Mouse (Mus musculus): ENCODE data around the gene Gp1bb. TPM values are rescaled to one million over a fixed set of nuclear protein-coding genes. Genes with fewer than 3 reads are reported as not detected.
A peak's percentile ranks its signal among the peaks of the same experiment; 100 is the strongest.

The Gp1bb gene
- polyA plus RNA-seq, 1 experiment from 2014 or later = 0.92 TPM

DNA sequence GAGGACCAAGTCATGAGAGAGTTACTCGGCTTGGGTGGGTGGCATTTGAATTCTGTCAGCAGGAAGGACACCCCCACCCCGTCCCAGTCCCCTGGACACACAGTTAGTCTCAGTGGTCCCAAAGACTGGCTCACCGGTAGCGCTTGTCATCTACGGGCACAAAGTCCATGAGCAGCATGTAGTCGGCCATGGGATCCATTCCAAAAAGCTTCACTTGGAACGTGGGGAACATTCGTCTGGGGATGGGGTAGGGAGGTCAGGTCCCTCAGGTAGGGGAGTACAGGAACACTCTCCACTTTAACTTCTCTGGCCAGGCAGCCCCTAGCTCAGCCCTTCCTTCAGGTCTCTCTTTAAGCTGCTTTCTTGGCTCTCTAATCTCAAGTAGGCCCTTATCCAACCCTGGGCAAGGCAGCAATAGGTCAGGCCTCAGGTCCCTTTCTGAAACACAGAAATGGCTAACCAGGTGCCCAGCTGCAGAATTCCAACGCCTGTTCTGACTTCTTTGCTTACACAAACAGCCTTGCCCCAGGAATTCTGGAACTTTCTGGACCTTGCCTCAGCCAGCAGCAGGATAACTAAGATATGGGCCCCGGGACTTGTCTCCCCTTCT, 37.2 kb downstream of the Gp1bb start:
- Histone ChIP-seq H3K4me3 (replicated peaks; ENCODE audit: low read depth, low read length) (no peak overlapping the region), H3K4me2 (ENCODE audit: low read length) (no peak overlapping the region), H3K27ac (no peak overlapping the region), H3K27me3 (ENCODE audit: insufficient read depth, low read length) (peaks cover 94% of the 10 kb centered on the region), H3K4me1 (replicated peaks; ENCODE audit: insufficient read depth, low read length) (peaks cover 20% of the 10 kb centered on the region; the same call in 1 of the 2 replicates), H3K36me3 (ENCODE audit: insufficient read depth, low read length) (no peaks in the 10 kb centered on the region), H3K9me3 (replicated peaks; ENCODE audit: low read length) (no peaks in the 10 kb centered on the region), H3K9ac (ENCODE audit: low read depth, low read length) (no peak overlapping the region)
- no peak for TF ChIP-seq CTCF (IDR thresholded peaks at IDR 0.05; ENCODE audit: low read depth)
- WGBS = 52% methylated on average over 10 of the region's 10 CpGs
- DNase-seq (ENCODE audit: low spot score) (no peak), ATAC-seq (replicated peaks; ENCODE audit: low FRiP score, low read depth) (no peak)

DNA sequence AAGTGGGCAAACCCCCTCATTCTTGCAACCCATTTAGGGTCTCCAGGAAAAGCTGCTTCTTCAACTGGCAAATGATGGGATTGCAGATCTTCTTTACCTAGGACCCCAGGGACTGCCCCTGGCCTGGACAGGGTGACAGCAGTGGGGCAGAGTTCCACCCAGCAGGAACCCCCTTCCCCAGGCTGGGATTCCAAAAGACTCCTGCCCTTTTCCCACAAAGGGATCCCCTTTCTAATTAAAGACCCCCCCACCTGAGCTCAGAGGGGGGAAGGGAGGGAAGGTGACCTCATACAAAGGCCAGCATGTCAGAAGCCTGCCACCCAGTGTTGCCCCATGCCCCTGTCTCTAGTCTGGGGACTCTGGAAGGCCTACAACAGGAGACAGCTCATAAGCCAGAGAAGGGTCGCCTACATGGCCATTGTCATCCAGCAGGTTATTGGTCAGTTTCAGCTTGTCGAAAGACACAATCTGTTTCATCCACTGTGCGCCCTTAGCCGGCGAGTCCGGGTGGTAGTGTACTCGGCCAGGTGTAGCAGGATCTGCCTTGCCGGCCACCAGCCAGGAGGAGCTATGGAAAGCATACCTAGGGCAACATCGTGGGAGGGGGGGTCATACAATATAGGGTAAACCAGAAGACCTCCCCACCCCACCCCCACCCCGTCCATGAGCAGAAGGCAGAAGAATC, 38.4 kb downstream of the Gp1bb start:
- DNase-seq (ENCODE audit: low spot score) = no peak
- Histone ChIP-seq H3K9ac (ENCODE audit: low read depth, low read length) (no peak overlapping the region), H3K27me3 (ENCODE audit: insufficient read depth, low read length) (peaks cover 82% of the 10 kb centered on the region), H3K27ac (no peak overlapping the region), H3K9me3 (replicated peaks; ENCODE audit: low read length) (no peaks in the 10 kb centered on the region), H3K4me2 (ENCODE audit: low read length) (no peak overlapping the region), H3K36me3 (ENCODE audit: insufficient read depth, low read length) (no peaks in the 10 kb centered on the region), H3K4me3 (replicated peaks; ENCODE audit: low read depth, low read length) (no peak overlapping the region), H3K4me1 (replicated peaks; ENCODE audit: insufficient read depth, low read length) (peaks cover 20% of the 10 kb centered on the region; the same call in 1 of the 2 replicates)
- ATAC-seq (replicated peaks; ENCODE audit: low FRiP score, low read depth) = no peak
- no peak for TF ChIP-seq CTCF (IDR thresholded peaks at IDR 0.05; ENCODE audit: low read depth)
- WGBS = 44% methylated on average over 10 of the region's 10 CpGs

DNA sequence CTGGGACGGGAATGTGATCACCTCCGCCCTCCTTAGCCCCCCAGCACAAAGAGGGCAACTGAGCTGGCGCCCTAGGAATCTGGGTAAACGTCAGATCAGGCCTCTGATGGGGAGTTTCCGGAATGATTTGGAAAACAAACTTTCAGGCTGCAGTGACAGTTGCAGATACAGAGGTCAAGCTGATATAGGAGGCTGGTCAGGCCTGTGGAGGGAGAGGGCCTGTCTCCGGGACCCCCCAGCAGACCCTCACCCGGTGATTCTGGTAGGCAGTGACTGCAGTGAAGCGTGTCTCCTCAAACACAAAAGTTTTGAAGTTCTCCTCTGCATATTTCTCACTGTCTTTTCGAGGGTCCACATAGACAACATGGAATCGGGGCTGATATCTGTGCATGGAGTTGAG, 39.0 kb downstream of the Gp1bb start:
- no peak overlapping the region for H3K27ac ChIP-seq
- no peak overlapping the region for H3K4me2 ChIP-seq (ENCODE audit: low read length)
- peaks cover 20% of the 10 kb centered on the region; the same call in 1 of the 2 replicates for H3K4me1 ChIP-seq (replicated peaks; ENCODE audit: insufficient read depth, low read length)
- no peak overlapping the region for H3K4me3 ChIP-seq (replicated peaks; ENCODE audit: low read depth, low read length)
- no peak overlapping the region for H3K9ac ChIP-seq (ENCODE audit: low read depth, low read length)
- H3K27me3 ChIP-seq (ENCODE audit: insufficient read depth, low read length) = peaks cover 80% of the 10 kb centered on the region
- ATAC-seq (replicated peaks; ENCODE audit: low FRiP score, low read depth) (no peak), DNase-seq (ENCODE audit: low spot score) (no peak)
- H3K9me3 ChIP-seq (replicated peaks; ENCODE audit: low read length) = no peaks in the 10 kb centered on the region
- 39% methylated on average over 10 of the region's 10 CpGs for WGBS
- H3K36me3 ChIP-seq (ENCODE audit: insufficient read depth, low read length) = no peaks in the 10 kb centered on the region
- TF ChIP-seq CTCF (IDR thresholded peaks at IDR 0.05; ENCODE audit: low read depth) = no peak

DNA sequence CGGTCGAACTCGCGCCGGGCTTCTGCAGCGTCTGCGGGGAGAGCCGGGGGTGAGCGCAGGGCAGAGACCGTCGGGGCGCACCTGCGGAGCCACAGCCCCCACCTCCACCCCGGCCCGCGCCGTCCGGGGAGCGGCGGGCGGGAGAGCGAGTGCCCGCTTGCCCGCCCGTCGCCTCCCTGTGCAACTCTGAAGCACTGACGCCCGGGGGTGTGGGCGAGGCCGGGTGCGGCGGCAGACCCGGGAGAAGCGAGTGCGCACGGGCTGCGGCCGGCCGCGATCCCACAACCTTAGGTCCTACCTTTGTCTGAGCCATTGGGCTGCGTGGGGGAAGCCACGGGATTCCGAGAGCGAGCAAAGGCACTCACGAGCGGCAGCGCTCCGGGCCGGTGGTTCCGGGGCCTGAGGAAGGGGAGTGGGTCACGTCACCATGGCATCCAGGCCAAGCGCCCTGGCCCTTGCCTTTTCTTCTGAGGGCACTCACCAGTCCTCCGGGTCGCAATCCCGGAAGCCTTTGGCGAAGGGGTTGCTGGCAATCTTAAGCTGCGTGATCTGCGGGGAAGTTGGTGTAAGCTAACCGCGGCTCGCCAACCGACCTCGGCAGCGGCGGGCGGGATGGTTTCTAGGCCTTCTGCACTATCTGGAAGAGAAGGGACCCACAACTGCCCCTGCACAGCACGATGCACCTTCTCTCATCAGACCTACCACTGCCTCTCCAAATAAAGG, 39.6 kb downstream of the Gp1bb start:
- Histone ChIP-seq H3K4me3 (replicated peaks; ENCODE audit: low read depth, low read length) (peak overlapping the region; percentile 27), H3K9me3 (replicated peaks; ENCODE audit: low read length) (no peaks in the 10 kb centered on the region), H3K27me3 (ENCODE audit: insufficient read depth, low read length) (peaks cover 76% of the 10 kb centered on the region), H3K36me3 (ENCODE audit: insufficient read depth, low read length) (no peaks in the 10 kb centered on the region), H3K9ac (ENCODE audit: low read depth, low read length) (no peak overlapping the region), H3K4me2 (ENCODE audit: low read length) (peak overlapping the region; percentile 59), H3K4me1 (replicated peaks; ENCODE audit: insufficient read depth, low read length) (peaks cover 17% of the 10 kb centered on the region; the same call in 1 of the 2 replicates), H3K27ac (no peak overlapping the region)
- WGBS = 4% methylated on average over 59 of the region's 67 CpGs
- TF ChIP-seq CTCF (IDR thresholded peaks at IDR 0.05; ENCODE audit: low read depth) = no peak
- ATAC-seq (replicated peaks; ENCODE audit: low FRiP score, low read depth) (no peak; the same call in 1 of the 2 replicates), DNase-seq (ENCODE audit: low spot score) (no peak)

DNA sequence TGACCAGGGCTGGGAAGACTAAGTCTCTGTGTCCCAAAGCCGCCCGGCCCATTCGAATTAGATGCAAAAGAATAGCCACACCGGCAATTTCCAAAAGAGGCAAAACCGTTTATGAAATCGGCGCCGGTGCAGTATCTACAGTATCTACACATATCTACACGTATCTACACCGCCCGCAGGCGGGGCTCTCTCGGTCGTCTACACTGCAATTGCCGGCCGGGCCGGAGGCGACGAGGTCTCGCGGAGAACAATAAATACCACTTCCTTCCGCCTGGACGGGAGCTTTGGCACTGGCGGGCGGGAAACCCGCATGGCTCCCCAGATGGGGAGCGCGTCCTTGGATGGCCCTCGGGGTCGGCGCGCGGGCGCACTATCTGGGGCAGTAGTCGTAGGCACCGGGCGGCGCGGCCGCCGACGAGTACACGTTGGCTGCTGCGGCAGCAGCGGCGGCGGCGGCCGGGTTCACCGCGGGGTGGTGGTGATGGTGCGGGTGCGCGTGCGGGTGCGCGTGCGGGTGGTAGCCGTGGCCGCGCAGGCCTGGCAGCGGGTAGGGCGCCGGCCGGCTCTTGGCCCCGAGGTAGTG, 40.5 kb downstream of the Gp1bb start:
- H3K4me1 ChIP-seq (replicated peaks; ENCODE audit: insufficient read depth, low read length) = peaks cover 15% of the 10 kb centered on the region; the same call in 1 of the 2 replicates
- WGBS = 1% methylated on average over 61 of the region's 66 CpGs
- H3K36me3 ChIP-seq (ENCODE audit: insufficient read depth, low read length) = no peaks in the 10 kb centered on the region
- H3K27me3 ChIP-seq (ENCODE audit: insufficient read depth, low read length) = peaks cover 72% of the 10 kb centered on the region
- no peak overlapping the region for H3K27ac ChIP-seq
- DNase-seq (ENCODE audit: low spot score) (no peak), ATAC-seq (replicated peaks; ENCODE audit: low FRiP score, low read depth) (no peak)
- peak overlapping the region; percentile 27 for H3K4me3 ChIP-seq (replicated peaks; ENCODE audit: low read depth, low read length)
- no peaks in the 10 kb centered on the region for H3K9me3 ChIP-seq (replicated peaks; ENCODE audit: low read length)
- H3K9ac ChIP-seq (ENCODE audit: low read depth, low read length) = no peak overlapping the region
- TF ChIP-seq CTCF (IDR thresholded peaks at IDR 0.05; ENCODE audit: low read depth) = no peak
- peak overlapping the region; percentile 59 for H3K4me2 ChIP-seq (ENCODE audit: low read length)

DNA sequence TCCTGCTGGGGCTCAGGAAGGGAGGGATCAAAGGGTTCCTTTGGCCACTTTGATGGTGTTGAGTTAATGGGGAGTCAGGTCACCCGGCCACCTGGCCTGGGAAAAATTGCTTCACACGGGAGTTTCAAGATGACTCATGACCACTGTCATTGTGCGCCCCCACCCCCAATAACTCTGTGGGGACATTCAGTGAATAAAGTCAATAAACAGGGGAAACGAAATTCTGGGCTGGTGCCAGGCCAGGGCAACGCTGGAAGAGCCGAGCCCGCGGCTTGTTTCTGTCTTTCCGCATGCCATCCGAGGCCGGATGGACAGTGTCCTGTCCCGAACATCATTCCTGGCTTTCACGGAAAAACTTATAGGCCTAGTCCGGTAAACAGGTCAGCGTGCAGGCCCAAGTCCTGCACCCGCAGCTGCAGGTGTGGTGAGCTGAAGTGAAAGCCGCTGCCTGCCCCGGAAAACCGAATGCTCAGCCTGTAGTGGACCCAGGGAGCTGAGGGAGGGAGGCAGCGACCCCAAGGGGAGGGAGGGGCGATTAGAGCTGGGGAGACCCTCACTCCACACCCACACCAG, 41.1 kb downstream of the Gp1bb start:
- Histone ChIP-seq H3K9me3 (replicated peaks; ENCODE audit: low read length) (no peaks in the 10 kb centered on the region), H3K36me3 (ENCODE audit: insufficient read depth, low read length) (no peaks in the 10 kb centered on the region), H3K27me3 (ENCODE audit: insufficient read depth, low read length) (peaks cover 66% of the 10 kb centered on the region), H3K4me3 (replicated peaks; ENCODE audit: low read depth, low read length) (peak overlapping the region; percentile 27), H3K4me2 (ENCODE audit: low read length) (peak overlapping the region; percentile 59), H3K27ac (no peak overlapping the region), H3K9ac (ENCODE audit: low read depth, low read length) (no peak overlapping the region), H3K4me1 (replicated peaks; ENCODE audit: insufficient read depth, low read length) (peaks cover 15% of the 10 kb centered on the region; the same call in 1 of the 2 replicates)
- WGBS = 6% methylated on average over 21 of the region's 21 CpGs
- DNase-seq (ENCODE audit: low spot score) (no peak), ATAC-seq (replicated peaks; ENCODE audit: low FRiP score, low read depth) (no peak)
- no peak for TF ChIP-seq CTCF (IDR thresholded peaks at IDR 0.05; ENCODE audit: low read depth)

Measured in kidney, postnatal 0 days (tissue).